9 mouse cellular contexts compared by ENCODE assay signal in the genomic region with DNA sequence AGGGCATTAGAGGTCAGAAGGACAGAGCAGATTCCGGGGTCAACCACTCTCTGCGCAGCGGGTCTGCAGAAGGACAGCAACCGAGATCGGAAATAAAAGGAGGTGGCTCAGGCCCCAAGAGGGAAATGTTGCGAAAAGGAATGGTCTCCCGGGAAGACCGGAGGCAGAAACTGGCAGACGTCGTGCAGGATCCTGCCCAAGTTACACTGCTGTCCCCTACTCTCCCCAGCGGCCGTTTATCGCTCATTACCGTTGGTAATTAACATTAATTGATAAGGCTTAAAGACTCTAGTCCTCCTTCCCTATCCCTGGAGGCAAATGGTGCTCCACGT. TPM values are rescaled to one million over a fixed set of nuclear protein-coding genes. Genes with fewer than 3 reads are reported as not detected.
DNase-seq lines count a peak whose midpoint lies in the region; ATAC-seq and TF ChIP-seq lines count a peak whose summit lies in the region.
"Had no signal": no experiment of that assay in that cellular context is flagged by ENCODE, and none has a peak within 500 bp of the region (broad histone marks: within the 10 kb centered on the region; RNA-seq: fewer than 3 reads in every experiment).

No protein-coding gene starts in this region.

- no peak for TF ChIP-seq POLR2A in MEL (IDR thresholded peaks at IDR 0.05; ENCODE audit: control insufficient read depth in 1 of 2, insufficient read depth in 1 of 2, low read depth in 1 of 2, low read length in 2 of 2, poor library complexity in 1 of 2)

- H3K4me2 ChIP-seq in kidney, embryonic 14.5 days (replicated peaks; ENCODE audit: low read depth, low read length) = peak overlapping the region; percentile 77
- peak overlapping the region; percentile 90 for H3K4me2 ChIP-seq in embryonic facial prominence, embryonic 13.5 days
- peak overlapping the region; percentile 78 for H3K4me2 ChIP-seq in limb, embryonic 11.5 days (ENCODE audit: low read depth, severe bottlenecking)
- H3K4me2 ChIP-seq in neural tube, embryonic 14.5 days (ENCODE audit: low read depth, low read length) = peak overlapping the region; percentile 82

- intact Hi-C loops in left cerebral cortex, postnatal 25 days (cut with DNase I) = loop anchor here (1.0 to 10.0 kb wide), 3 partner anchors 10 to 700 kb away; partner anchors contain the start of genes Snx11 and Ube2z

- H3K36me3 ChIP-seq in kidney, embryonic 14.5 days (ENCODE audit: control insufficient read depth, insufficient read depth, low read length) = peaks cover 22% of the 10 kb centered on the region; the same call in 1 of the 2 replicates
- H3K36me3 ChIP-seq in MEL (ENCODE audit: control insufficient read depth in 1 of 2, insufficient read depth in 2 of 2, low read length in 2 of 2) = peaks cover 10 to 31% of the 10 kb centered on the region in 2 experiments
- peaks cover 28% of the 10 kb centered on the region for H3K36me3 ChIP-seq in embryonic facial prominence, embryonic 13.5 days
- no peaks in the 10 kb centered on the region; the same call in 1 of the 2 replicates for H3K36me3 ChIP-seq in limb, embryonic 11.5 days (ENCODE audit: control insufficient read depth, insufficient read depth, low read length)
- H3K36me3 ChIP-seq in neural tube, embryonic 14.5 days (ENCODE audit: control insufficient read depth, insufficient read depth, low read length) = no peaks in the 10 kb centered on the region; the same call in 1 of the 2 replicates

- H3K79me2 ChIP-seq in MEL (ENCODE audit: control insufficient read depth, insufficient read depth, low read length, poor library complexity) = peaks cover 24% of the 10 kb centered on the region

- no peak for DNase-seq in kidney, adult 8-10 months
- DNase-seq in MEL (ENCODE audit: low read depth, low spot score) = no peak
- DNase-seq in limb, embryonic 11.5 days (ENCODE audit: low spot score) = no peak
- DNase-seq in left cerebral cortex, postnatal 25 days (ENCODE audit: low spot score in 2 of 2) = no peak
- no peak for DNase-seq in spleen, postnatal 14 days (ENCODE audit: low spot score in 2 of 2)

- ATAC-seq in kidney, embryonic 14.5 days (ENCODE audit: low FRiP score, low TSS enrichment) = no peak
- ATAC-seq in embryonic facial prominence, embryonic 13.5 days (ENCODE audit: insufficient number of reproducible peaks, insufficient read depth, low FRiP score, low TSS enrichment, low read depth) = no peak
- ATAC-seq in limb, embryonic 11.5 days (ENCODE audit: insufficient number of reproducible peaks, low FRiP score, low TSS enrichment, low read depth) = no peak
- 0 out of 2 replicates have a peak, but pooled peaks have one; percentile 2 for ATAC-seq in neural tube, embryonic 14.5 days (ENCODE audit: low read depth)

- TF ChIP-seq RAD21 in MEL (IDR thresholded peaks at IDR 0.05; ENCODE audit: low read depth, low read length) = no peak

- H3K4me1 ChIP-seq in kidney, embryonic 14.5 days (ENCODE audit: control insufficient read depth, insufficient read depth, low read length) = peaks cover 9% of the 10 kb centered on the region
- peaks cover 0 to 25% of the 10 kb centered on the region in 2 experiments; a peak in 3 of 4 replicates for H3K4me1 ChIP-seq in MEL (ENCODE audit: control insufficient read depth in 1 of 2, insufficient read depth in 2 of 2, low read length in 2 of 2)
- H3K4me1 ChIP-seq in embryonic facial prominence, embryonic 13.5 days = peaks cover 14% of the 10 kb centered on the region
- 0 out of 2 replicates have a peak, but pooled peaks cover 4% of the 10 kb centered on the region for H3K4me1 ChIP-seq in limb, embryonic 11.5 days (ENCODE audit: control insufficient read depth, insufficient read depth, low read length)
- peaks cover 5% of the 10 kb centered on the region; the same call in 1 of the 2 replicates for H3K4me1 ChIP-seq in neural tube, embryonic 14.5 days (ENCODE audit: control insufficient read depth, insufficient read depth, low read length)

- no peaks in the 10 kb centered on the region for H3K9me3 ChIP-seq in kidney, embryonic 14.5 days (ENCODE audit: control insufficient read depth, low read length)
- H3K9me3 ChIP-seq in MEL (replicated peaks; ENCODE audit: insufficient read depth, low read length) = no peaks in the 10 kb centered on the region
- H3K9me3 ChIP-seq in embryonic facial prominence, embryonic 13.5 days = no peaks in the 10 kb centered on the region
- H3K9me3 ChIP-seq in limb, embryonic 11.5 days (ENCODE audit: control insufficient read depth, low read length) = no peaks in the 10 kb centered on the region
- no peaks in the 10 kb centered on the region for H3K9me3 ChIP-seq in neural tube, embryonic 14.5 days (ENCODE audit: control insufficient read depth, low read length)

- H3K4me3 ChIP-seq in kidney, embryonic 14.5 days (ENCODE audit: low read length) = peak overlapping the region; percentile 51
- H3K4me3 ChIP-seq in MEL (ENCODE audit: control insufficient read depth in 1 of 2, insufficient read depth in 1 of 2, low read depth in 2 of 2, low read length in 2 of 2) = peak overlapping the region; percentile 61 to 83
- H3K4me3 ChIP-seq in embryonic facial prominence, embryonic 13.5 days = peak overlapping the region; percentile 83
- H3K4me3 ChIP-seq in limb, embryonic 11.5 days (ENCODE audit: low read depth, low read length) = peak overlapping the region; percentile 74
- H3K4me3 ChIP-seq in neural tube, embryonic 14.5 days (ENCODE audit: low read depth, low read length) = peak overlapping the region; percentile 62

- WGBS in kidney, embryonic 14.5 days = under 1% methylated on average over 15 of the region's 15 CpGs
- WGBS in embryonic facial prominence, embryonic 13.5 days = under 1% methylated on average over 15 of the region's 15 CpGs
- 0% methylated on average over 15 of the region's 15 CpGs for WGBS in limb, embryonic 11.5 days
- 0% methylated on average over 15 of the region's 15 CpGs for WGBS in neural tube, embryonic 14.5 days

- no peaks in the 10 kb centered on the region for H3K27me3 ChIP-seq in kidney, embryonic 14.5 days (ENCODE audit: control insufficient read depth, insufficient read depth, low read length)
- no peaks in the 10 kb centered on the region for H3K27me3 ChIP-seq in MEL (ENCODE audit: control insufficient read depth in 1 of 2, insufficient read depth in 2 of 2, low read length in 2 of 2)
- no peaks in the 10 kb centered on the region for H3K27me3 ChIP-seq in embryonic facial prominence, embryonic 13.5 days
- H3K27me3 ChIP-seq in limb, embryonic 11.5 days (ENCODE audit: control insufficient read depth, insufficient read depth, low read length) = no peaks in the 10 kb centered on the region
- H3K27me3 ChIP-seq in neural tube, embryonic 14.5 days (ENCODE audit: control insufficient read depth, insufficient read depth, low read length) = no peaks in the 10 kb centered on the region

- no peak for TF ChIP-seq EP300 in MEL (IDR thresholded peaks at IDR 0.05; ENCODE audit: low read depth in 1 of 2, low read length in 2 of 2)

- no peak for TF ChIP-seq CTCF in MEL (IDR thresholded peaks at IDR 0.05 in 2 of 3, conservative IDR thresholded peaks at IDR 0.05 in 1 of 3; ENCODE audit: control insufficient read depth in 1 of 3, insufficient read depth in 1 of 3, low read depth in 2 of 3, low read length in 3 of 3, poor library complexity in 1 of 3, severe bottlenecking in 1 of 3)

- H3K27ac ChIP-seq in kidney, embryonic 14.5 days (ENCODE audit: low read depth, low read length) = peak overlapping the region; percentile 60
- peak overlapping the region; percentile 69 for H3K27ac ChIP-seq in MEL (ENCODE audit: control insufficient read depth, low read depth, low read length)
- H3K27ac ChIP-seq in embryonic facial prominence, embryonic 13.5 days = peak overlapping the region; percentile 62
- no peak overlapping the region for H3K27ac ChIP-seq in limb, embryonic 11.5 days (replicated peaks; ENCODE audit: low read depth, low read length)
- H3K27ac ChIP-seq in neural tube, embryonic 14.5 days (ENCODE audit: low read depth, low read length) = peak overlapping the region; percentile 87

- peak overlapping the region; percentile 64 for H3K9ac ChIP-seq in kidney, embryonic 14.5 days (ENCODE audit: low read depth, low read length)
- H3K9ac ChIP-seq in MEL (ENCODE audit: control insufficient read depth, low read depth, low read length, poor library complexity, severe bottlenecking) = peak overlapping the region; percentile 81
- H3K9ac ChIP-seq in embryonic facial prominence, embryonic 13.5 days = peak overlapping the region; percentile 88
- peak overlapping the region; percentile 66 for H3K9ac ChIP-seq in limb, embryonic 11.5 days (ENCODE audit: low read length)
- H3K9ac ChIP-seq in neural tube, embryonic 14.5 days (replicated peaks; ENCODE audit: low read depth, low read length) = peak overlapping the region; percentile 80

RNA-seq across cellular contexts. Expression of gene Atp5g1, which starts 0.3 kb away (rescaled TPM):
- 848 and 857 TPM in 2 replicates for polyA plus RNA-seq in kidney, embryonic 14.5 days (2014; fragmentation: Nextera tagmentation; extraction: Ambion mirVana)
- total RNA-seq in MEL (2012; rRNA removed) = 1,306 and 1,519 TPM in 2 replicates
- polyA plus RNA-seq in MEL (2012; ENCODE audit: insufficient read depth in 1 of 2, insufficient read length in 2 of 2, low read depth in 1 of 2, low replicate concordance in 2 of 2, missing spikeins in 1 of 2) = 1,000 to 10,000 TPM in 1 of 2 experiments, not detected in 1; 1,694 TPM
- 513 and 576 TPM in 2 replicates for polyA plus RNA-seq in embryonic facial prominence, embryonic 13.5 days (2015; fragmentation: Nextera tagmentation; extraction: Ambion mirVana)
- polyA plus RNA-seq in limb, embryonic 11.5 days (2014; fragmentation: Nextera tagmentation; extraction: Ambion mirVana) = 530 and 535 TPM in 2 replicates
- 854 and 1,068 TPM in 2 replicates for polyA plus RNA-seq in neural tube, embryonic 14.5 days (2014; fragmentation: Nextera tagmentation; extraction: Ambion mirVana)
- total RNA-seq in left cerebral cortex, postnatal 25 days (2021) = 100 to 1,000 TPM; 435 to 483 TPM

RNA-seq across cellular contexts. Expression of gene Ube2z, which starts 10.0 kb away (rescaled TPM):
- 27.6 and 36.4 TPM in 2 replicates for polyA plus RNA-seq in kidney, embryonic 14.5 days (2014; fragmentation: Nextera tagmentation; extraction: Ambion mirVana)
- 55.3 and 56.8 TPM in 2 replicates for total RNA-seq in MEL (2012; rRNA removed)
- polyA plus RNA-seq in MEL (2012; ENCODE audit: insufficient read depth in 1 of 2, insufficient read length in 2 of 2, low read depth in 1 of 2, low replicate concordance in 2 of 2, missing spikeins in 1 of 2) = 10 to 100 TPM in 1 of 2 experiments, not detected in 1; 58.5 TPM
- polyA plus RNA-seq in embryonic facial prominence, embryonic 13.5 days (2015; fragmentation: Nextera tagmentation; extraction: Ambion mirVana) = 39.8 and 43.2 TPM in 2 replicates
- polyA plus RNA-seq in limb, embryonic 11.5 days (2014; fragmentation: Nextera tagmentation; extraction: Ambion mirVana) = 31.1 and 35.4 TPM in 2 replicates
- polyA plus RNA-seq in neural tube, embryonic 14.5 days (2014; fragmentation: Nextera tagmentation; extraction: Ambion mirVana) = 26.2 and 34.6 TPM in 2 replicates
- total RNA-seq in left cerebral cortex, postnatal 25 days (2021) = 10 to 100 TPM; 54.9 to 58.7 TPM

RNA-seq across cellular contexts. Expression of gene Calcoco2, which starts 36.6 kb away (rescaled TPM):
- polyA plus RNA-seq in kidney, embryonic 14.5 days (2014; fragmentation: Nextera tagmentation; extraction: Ambion mirVana) = not detected in 2 replicates
- total RNA-seq in MEL (2012; rRNA removed) = not detected in 2 replicates
- polyA plus RNA-seq in MEL (2012; ENCODE audit: insufficient read depth in 1 of 2, insufficient read length in 2 of 2, low read depth in 1 of 2, low replicate concordance in 2 of 2, missing spikeins in 1 of 2) = not detected
- polyA plus RNA-seq in embryonic facial prominence, embryonic 13.5 days (2015; fragmentation: Nextera tagmentation; extraction: Ambion mirVana) = not detected in 2 replicates
- polyA plus RNA-seq in limb, embryonic 11.5 days (2014; fragmentation: Nextera tagmentation; extraction: Ambion mirVana) = not detected in 2 replicates
- not detected in 2 replicates for polyA plus RNA-seq in neural tube, embryonic 14.5 days (2014; fragmentation: Nextera tagmentation; extraction: Ambion mirVana)
- total RNA-seq in left cerebral cortex, postnatal 25 days (2021) = not detected
- total RNA-seq: adrenal gland, postnatal 36 days had no signal

RNA-seq across cellular contexts. Expression of gene Snf8, which starts 40.5 kb away (rescaled TPM):
- polyA plus RNA-seq in kidney, embryonic 14.5 days (2014; fragmentation: Nextera tagmentation; extraction: Ambion mirVana) = 34.2 and 63.5 TPM in 2 replicates
- total RNA-seq in MEL (2012; rRNA removed) = 135 and 137 TPM in 2 replicates
- 100 to 1,000 TPM in 1 of 2 experiments, not detected in 1; 183 TPM for polyA plus RNA-seq in MEL (2012; ENCODE audit: insufficient read depth in 1 of 2, insufficient read length in 2 of 2, low read depth in 1 of 2, low replicate concordance in 2 of 2, missing spikeins in 1 of 2)
- 95.5 and 107 TPM in 2 replicates for polyA plus RNA-seq in embryonic facial prominence, embryonic 13.5 days (2015; fragmentation: Nextera tagmentation; extraction: Ambion mirVana)
- polyA plus RNA-seq in limb, embryonic 11.5 days (2014; fragmentation: Nextera tagmentation; extraction: Ambion mirVana) = 38.3 and 39.1 TPM in 2 replicates
- 43.7 and 46.2 TPM in 2 replicates for polyA plus RNA-seq in neural tube, embryonic 14.5 days (2014; fragmentation: Nextera tagmentation; extraction: Ambion mirVana)
- 10 to 100 TPM; 95.0 to 97.4 TPM for total RNA-seq in left cerebral cortex, postnatal 25 days (2021)

RNA-seq across cellular contexts. Expression of gene Gip, which starts 50.8 kb away (rescaled TPM):
- not detected in 2 replicates for polyA plus RNA-seq in kidney, embryonic 14.5 days (2014; fragmentation: Nextera tagmentation; extraction: Ambion mirVana)
- 3.8 and 5.0 TPM in 2 replicates for total RNA-seq in MEL (2012; rRNA removed)
- 1 to 10 TPM in 1 of 2 experiments, not detected in 1; 7.0 TPM for polyA plus RNA-seq in MEL (2012; ENCODE audit: insufficient read depth in 1 of 2, insufficient read length in 2 of 2, low read depth in 1 of 2, low replicate concordance in 2 of 2, missing spikeins in 1 of 2)
- not detected in 2 replicates for polyA plus RNA-seq in embryonic facial prominence, embryonic 13.5 days (2015; fragmentation: Nextera tagmentation; extraction: Ambion mirVana)
- not detected in 2 replicates for polyA plus RNA-seq in limb, embryonic 11.5 days (2014; fragmentation: Nextera tagmentation; extraction: Ambion mirVana)
- polyA plus RNA-seq in neural tube, embryonic 14.5 days (2014; fragmentation: Nextera tagmentation; extraction: Ambion mirVana) = not detected in 2 replicates
- not detected for total RNA-seq in left cerebral cortex, postnatal 25 days (2021)
- total RNA-seq: adrenal gland, postnatal 36 days had no signal
